Mouse (Mus musculus) kidney, adult 2 months (tissue): ENCODE measurements around the gene G6pc3. TPM values are rescaled to one million over a fixed set of nuclear protein-coding genes. Genes with fewer than 3 reads are reported as not detected.

Experiments
- DNase-seq: peaks from one replicate; pipeline ENCODE4 v3.0.0; 2021
- H3K27ac ChIP-seq: fragments of 200-500 bp; 2 replicates; pipeline ENCODE4 v1.5.1; 2012; ENCODE audit warnings: low read depth, low read length, control low read depth, inconsistent platforms; ENCODE audit not compliant: insufficient read depth
- H3K27me3 ChIP-seq: fragments of 200-500 bp; replicated peaks from 2 replicates; pipeline ENCODE4 v1.6.1; 2012; ENCODE audit warnings: mild to moderate bottlenecking, moderate library complexity, low read length, inconsistent platforms; ENCODE audit not compliant: control insufficient read depth, insufficient read depth
- H3K36me3 ChIP-seq: fragments of 200-500 bp; 2 replicates; pipeline ENCODE4 v1.6.1; 2012; ENCODE audit warnings: mild to moderate bottlenecking, moderate library complexity, low read length, inconsistent platforms; ENCODE audit not compliant: control insufficient read depth, insufficient read depth
- H3K4me1 ChIP-seq: fragments of 200-500 bp; 2 replicates; pipeline ENCODE4 v1.6.1; 2011; ENCODE audit warnings: low read length; ENCODE audit not compliant: control insufficient read depth, insufficient read depth
- H3K4me3 ChIP-seq: fragments of 200-500 bp; 2 replicates; pipeline ENCODE4 v1.5.1; 2011; ENCODE audit warnings: mild to moderate bottlenecking, low read depth, low read length, control low read depth; ENCODE audit not compliant: insufficient read depth
- CTCF ChIP-seq: fragments of 200-500 bp; conservative IDR thresholded peaks from 2 replicates; pipeline ENCODE4 v1.5.1; 2011; ENCODE audit warnings: low read depth, mild to moderate bottlenecking, control low read depth, low read length, moderate library complexity, mixed read lengths; ENCODE audit not compliant: insufficient read depth, insufficient read length
- POLR2A ChIP-seq: fragments of 200-500 bp; IDR thresholded peaks from one replicate; pipeline ENCODE4 v1.6.1; 2011; ENCODE audit warnings: low read depth, low read length, control low read depth
- WGBS: fragments of 180-500 bp; shearing (Covaris S2); methylation state at CpG from one replicate; pipeline ENCODE4 v1.1.7; 2018; 5-methylcytosine and 5-hydroxymethylcytosine counted together
- polyA plus RNA-seq: library from polyadenylated mRNA; depleted of rRNA; stranded (reverse); fragments of >200 nt; gene quantifications from 2 replicates; pipeline ENCODE4 v1.2.3, GENCODE M21; 2012; rRNA removed

Gene G6pc3
- 127 and 138 TPM in 2 replicates for polyA plus RNA-seq

GRCm38 (mm10) chr11:102189461-102190436 is at the start of gene G6pc3:
Gene G6pc3 (plus strand): TSS chr11:102189620.
- Histone ChIP-seq H3K4me1 (no peaks in the 10 kb centered on the region), H3K4me3 (peak within 1 kb of the TSS; percentile 74), H3K27ac (peak within 1 kb of the TSS; percentile 30), H3K36me3 (no peaks in the 10 kb centered on the region), H3K27me3 (no peaks in the 10 kb centered on the region)
- 1% methylated on average over 46 of the region's 50 CpGs for WGBS
- no peak for TF ChIP-seq POLR2A
- TF ChIP-seq CTCF, result no peak
- DNase-seq, result peak; percentile 97

GRCm38 (mm10) chr11:102140508-102140907 is 48.9 kb upstream of the G6pc3 start:
- DNase-seq, result peak; percentile 69
- Histone ChIP-seq H3K4me3 (no peak overlapping the region), H3K4me1 (no peaks in the 10 kb centered on the region), H3K27me3 (no peaks in the 10 kb centered on the region; the same call in 1 of the 2 replicates), H3K27ac (no peak overlapping the region), H3K36me3 (no peaks in the 10 kb centered on the region)
- no peak for TF ChIP-seq POLR2A
- peak; percentile 36 for TF ChIP-seq CTCF
- WGBS, result 2% methylated on average over 5 of the region's 5 CpGs

- Histone ChIP-seq H3K4me1 (0 out of 2 replicates have a peak, but pooled peaks cover 5% of the 10 kb centered on the region), H3K36me3 (no peaks in the 10 kb centered on the region), H3K27me3 (no peaks in the 10 kb centered on the region; the same call in 1 of the 2 replicates), H3K27ac (no peak overlapping the region), H3K4me3 (no peak overlapping the region)
- WGBS, result 47% methylated on average over 7 of the region's 7 CpGs
- no peak for TF ChIP-seq CTCF
- no peak for TF ChIP-seq POLR2A
- DNase-seq, result peak; percentile 64
Observed at GRCm38 (mm10) chr11:102142355-102142754, 47.1 kb upstream of the G6pc3 start.

- Histone ChIP-seq H3K4me1 (0 out of 2 replicates have a peak, but pooled peaks cover 5% of the 10 kb centered on the region), H3K27ac (no peak overlapping the region), H3K4me3 (no peak overlapping the region), H3K27me3 (no peaks in the 10 kb centered on the region; the same call in 1 of the 2 replicates), H3K36me3 (no peaks in the 10 kb centered on the region)
- DNase-seq, result no peak
- TF ChIP-seq POLR2A (no peak), CTCF (no peak)
- 41% methylated on average over 13 of the region's 13 CpGs for WGBS
Observed at GRCm38 (mm10) chr11:102144957-102145470, 44.4 kb upstream of the G6pc3 start.

GRCm38 (mm10) chr11:102145471-102146001 is 43.9 kb upstream of the G6pc3 start, which contains the start of gene Nags:
Gene Nags (plus strand): TSS chr11:102145513.
- no peak within 1 kb of the TSS for H3K27ac ChIP-seq
- DNase-seq, result no peak
- 6% methylated on average over 49 of the region's 50 CpGs for WGBS

GRCm38 (mm10) chr11:102146005-102146404 is 43.4 kb upstream of the G6pc3 start:
- no peak for TF ChIP-seq POLR2A
- TF ChIP-seq CTCF, result no peak
- no peak overlapping the region for H3K27ac ChIP-seq
- H3K4me3 ChIP-seq, result 0 out of 2 replicates have a peak overlapping the region, but pooled peaks have one; percentile 5
- no peaks in the 10 kb centered on the region; the same call in 1 of the 2 replicates for H3K27me3 ChIP-seq
- peak; percentile 35 for DNase-seq
- WGBS, result 10% methylated on average over 16 of the region's 16 CpGs
- no peaks in the 10 kb centered on the region for H3K36me3 ChIP-seq
- 0 out of 2 replicates have a peak, but pooled peaks cover 5% of the 10 kb centered on the region for H3K4me1 ChIP-seq

More at GRCm38 (mm10) chr11:102145471-102146001, 43.9 kb upstream of the G6pc3 start, which contains the start of gene Nags:
- H3K4me1 ChIP-seq, result 0 out of 2 replicates have a peak, but pooled peaks cover 5% of the 10 kb centered on the region
- TF ChIP-seq CTCF, result no peak
- no peak for TF ChIP-seq POLR2A
- no peaks in the 10 kb centered on the region; the same call in 1 of the 2 replicates for H3K27me3 ChIP-seq
- no peaks in the 10 kb centered on the region for H3K36me3 ChIP-seq
- H3K4me3 ChIP-seq, result peak within 1 kb of the TSS; percentile 5; the same call in 1 of the 2 replicates
